Mouse (Mus musculus): Measurements from ENCODE around the gene D930048N14Rik. TPM values are rescaled to one million over a fixed set of nuclear protein-coding genes. Genes with fewer than 3 reads are reported as not detected.
A peak's percentile ranks its signal among the peaks of the same experiment; 100 is the strongest.
"Not testable (repeated sequence)": the region's sequence is repeated elsewhere in the genome, so short reads cannot be mapped to it uniquely, and the experiment has no call there.

The D930048N14Rik gene
- polyA plus RNA-seq (2015; fragmentation: Nextera tagmentation; extraction: Ambion mirVana): 0.22 and 0.26 TPM in 2 replicates

DNA sequence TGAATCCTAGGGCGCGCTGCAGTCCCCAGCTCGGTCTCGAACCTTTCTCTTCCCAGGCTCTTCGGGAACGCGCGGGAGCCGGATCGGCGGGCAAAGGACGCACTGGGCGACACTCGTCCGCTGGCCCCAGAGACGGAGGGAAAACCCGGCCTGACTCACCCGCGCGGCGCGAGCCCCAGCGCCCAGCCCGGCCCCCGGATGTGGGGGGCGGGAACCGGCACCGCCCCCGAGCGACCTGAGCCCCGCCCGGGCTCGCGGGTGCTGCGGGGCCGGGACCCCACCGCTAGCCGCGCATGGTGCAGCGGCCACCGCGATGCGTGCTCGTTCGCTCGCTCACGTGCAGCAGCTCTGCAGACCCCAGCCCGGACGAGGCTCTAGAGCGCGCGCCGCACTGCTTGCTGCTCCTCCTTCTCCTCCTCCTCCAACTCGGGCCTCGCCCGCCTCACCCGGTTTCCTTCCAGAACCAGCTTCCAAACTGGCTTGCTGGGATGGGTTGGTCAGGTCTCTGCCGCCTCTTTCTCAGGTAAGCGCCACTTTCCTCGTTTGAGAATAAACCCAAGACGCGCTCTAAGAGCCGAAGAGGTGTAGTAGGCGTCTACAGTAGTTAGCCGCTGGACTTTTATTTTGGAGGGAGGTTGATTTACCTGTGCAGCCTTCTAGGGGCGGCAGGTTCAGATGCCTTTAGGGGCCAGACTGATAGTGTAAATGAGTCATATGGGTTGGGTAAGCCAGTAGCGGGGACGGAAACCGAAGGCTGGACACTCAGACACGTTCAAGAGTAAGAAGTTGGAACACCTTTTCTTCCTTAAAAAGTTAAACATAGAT, at the start of gene D930048N14Rik, which contains the start of gene N4bp3:
Gene D930048N14Rik, plus strand, starts transcription at position 264 of the 825 bp plus-strand sequence.
Gene N4bp3, minus strand, starts transcription at position 152 of the 825 bp plus-strand sequence.
- Histone ChIP-seq H3K4me3 (replicated peaks) (peak within 1 kb of the TSS; percentile 58), H3K4me2 (replicated peaks) (peak within 1 kb of the TSS; percentile 90), H3K9ac (replicated peaks) (peak within 1 kb of the TSS; percentile 67), H3K36me3 (no peaks in the 10 kb centered on the region), H3K27ac (no peak within 1 kb of the TSS), H3K4me1 (replicated peaks) (peaks cover 31% of the 10 kb centered on the region), H3K27me3 (peaks cover 24% of the 10 kb centered on the region), H3K9me3 (no peaks in the 10 kb centered on the region)
- peak; percentile 78 for ATAC-seq
- under 1% methylated on average over 70 of the region's 70 CpGs for WGBS

DNA sequence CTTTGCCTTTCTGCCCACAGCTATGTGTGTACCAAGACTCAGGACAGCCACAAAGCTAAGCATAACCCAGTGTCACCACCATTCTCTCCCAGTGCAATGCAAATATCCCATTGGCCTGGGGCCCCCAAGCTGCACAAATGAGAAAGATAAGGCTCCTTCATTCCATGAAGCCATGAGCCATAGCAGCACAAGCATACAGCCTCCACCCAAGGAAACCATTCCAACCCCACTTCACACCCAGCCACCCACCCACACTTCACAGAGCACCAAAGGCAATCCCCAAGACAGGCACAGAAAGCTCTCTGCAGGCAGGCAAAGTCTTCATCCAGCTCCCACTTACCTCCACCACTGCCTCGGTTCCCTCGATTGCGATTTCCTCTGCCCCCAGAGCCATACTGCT, 48.5 kb upstream of the D930048N14Rik start:
- 93% methylated on average over 3 of the region's 3 CpGs for WGBS
- Histone ChIP-seq H3K9me3 (no peaks in the 10 kb centered on the region), H3K27me3 (no peaks in the 10 kb centered on the region), H3K27ac (no peak overlapping the region), H3K4me2 (replicated peaks) (no peak overlapping the region; the same call in 1 of the 2 replicates), H3K9ac (replicated peaks) (0 out of 2 replicates have a peak overlapping the region, but pooled peaks have one; percentile 7), H3K4me1 (replicated peaks) (peaks cover 56% of the 10 kb centered on the region), H3K36me3 (peaks cover 79% of the 10 kb centered on the region), H3K4me3 (replicated peaks) (no peak overlapping the region)
- ATAC-seq: no peak

GRCm38 (mm10) chr11:51605602-51606446, 44.9 kb upstream of the D930048N14Rik start:
- WGBS: under 1% methylated on average over 63 of the region's 81 CpGs
- peak; percentile 60 for ATAC-seq
- peak overlapping the region; percentile 100 for H3K9ac ChIP-seq (replicated peaks)
- H3K27ac ChIP-seq: peak overlapping the region; percentile 97
- H3K9me3 ChIP-seq: no peaks in the 10 kb centered on the region
- H3K36me3 ChIP-seq: peaks cover 44% of the 10 kb centered on the region
- H3K27me3 ChIP-seq: no peaks in the 10 kb centered on the region
- H3K4me2 ChIP-seq (replicated peaks): peak overlapping the region; percentile 97
- peak overlapping the region; percentile 97 for H3K4me3 ChIP-seq (replicated peaks)
- peaks cover 52% of the 10 kb centered on the region for H3K4me1 ChIP-seq (replicated peaks)

GRCm38 (mm10) chr11:51606447-51607095, 44.2 kb upstream of the D930048N14Rik start, which contains the start of gene Hnrnpab:
TSS of gene Hnrnpab (minus strand) at chr11:51606847.
- Histone ChIP-seq H3K27ac (peak within 1 kb of the TSS; percentile 97), H3K4me2 (replicated peaks) (peak within 1 kb of the TSS; percentile 97), H3K4me1 (replicated peaks) (peaks cover 47% of the 10 kb centered on the region), H3K4me3 (replicated peaks) (peak within 1 kb of the TSS; percentile 97), H3K36me3 (peaks cover 36% of the 10 kb centered on the region), H3K9me3 (no peaks in the 10 kb centered on the region), H3K9ac (replicated peaks) (peak within 1 kb of the TSS; percentile 100), H3K27me3 (no peaks in the 10 kb centered on the region)
- ATAC-seq: peak; percentile 94
- under 1% methylated on average over 81 of the region's 91 CpGs for WGBS

DNA sequence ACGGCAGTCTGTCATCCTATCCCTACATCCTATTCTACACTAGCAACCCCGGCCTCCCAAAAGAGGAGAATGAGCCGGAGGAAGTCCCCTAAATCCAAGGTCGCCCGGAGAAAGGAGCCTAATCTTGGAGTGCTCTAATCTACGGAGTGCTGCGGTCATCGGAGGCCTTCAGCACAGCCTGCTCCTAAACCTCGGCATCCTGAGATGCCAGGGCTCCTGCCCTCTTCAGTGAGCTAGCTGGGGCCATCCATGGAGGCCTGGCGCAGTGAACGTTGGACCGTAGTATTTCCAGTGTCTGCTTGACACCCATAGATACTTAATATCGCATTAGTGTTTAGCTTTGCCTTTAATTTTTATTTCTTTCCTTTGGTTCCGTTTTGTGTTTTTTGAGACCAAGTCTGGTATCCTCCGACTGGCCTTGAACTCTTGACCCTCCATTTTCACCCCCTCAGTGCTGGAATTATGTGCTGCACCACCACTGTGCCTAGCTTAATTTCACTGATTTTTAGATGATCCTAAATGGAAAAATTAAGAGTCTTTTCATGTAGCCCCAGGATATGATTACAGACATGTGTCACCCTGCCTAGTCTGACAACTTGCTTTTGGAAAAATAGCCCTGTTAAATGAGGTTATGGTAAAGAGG, 43.5 kb upstream of the D930048N14Rik start:
- Histone ChIP-seq H3K9me3 (no peaks in the 10 kb centered on the region), H3K36me3 (peaks cover 30% of the 10 kb centered on the region), H3K27me3 (no peaks in the 10 kb centered on the region), H3K4me1 (replicated peaks) (peaks cover 41% of the 10 kb centered on the region), H3K9ac (replicated peaks) (peak overlapping the region; percentile 87), H3K4me3 (replicated peaks) (peak overlapping the region; percentile 97), H3K27ac (peak overlapping the region; percentile 97), H3K4me2 (replicated peaks) (peak overlapping the region; percentile 77)
- 13% methylated on average over 15 of the region's 15 CpGs for WGBS
- peak; percentile 74 for ATAC-seq

- Histone ChIP-seq H3K27ac (no peak overlapping the region), H3K36me3 (peaks cover 8% of the 10 kb centered on the region), H3K4me1 (replicated peaks) (peaks cover 19% of the 10 kb centered on the region), H3K27me3 (no peaks in the 10 kb centered on the region), H3K9me3 (no peaks in the 10 kb centered on the region), H3K4me2 (replicated peaks) (no peak overlapping the region), H3K9ac (replicated peaks) (no peak overlapping the region), H3K4me3 (replicated peaks) (no peak overlapping the region)
- WGBS: 85% methylated on average over 3 of the region's 3 CpGs
- no peak for ATAC-seq
Measured at GRCm38 (mm10) chr11:51609266-51609909, 41.4 kb upstream of the D930048N14Rik start.

GRCm38 (mm10) chr11:51609940-51610339, 40.8 kb upstream of the D930048N14Rik start:
- H3K4me2 ChIP-seq (replicated peaks); H3K36me3 ChIP-seq; ATAC-seq; H3K27me3 ChIP-seq; H3K9ac ChIP-seq (replicated peaks); H3K27ac ChIP-seq; H3K4me3 ChIP-seq (replicated peaks); H3K9me3 ChIP-seq: not testable (repeated sequence)
- 90% methylated on average over 5 of the region's 5 CpGs for WGBS
- H3K4me1 ChIP-seq (replicated peaks): peaks cover 13% of the 10 kb centered on the region

GRCm38 (mm10) chr11:51614256-51614655, 36.5 kb upstream of the D930048N14Rik start:
- Histone ChIP-seq H3K4me1 (replicated peaks) (peaks cover 10% of the 10 kb centered on the region), H3K9me3 (no peaks in the 10 kb centered on the region), H3K4me2 (replicated peaks) (no peak overlapping the region), H3K9ac (replicated peaks) (no peak overlapping the region), H3K27ac (no peak overlapping the region), H3K27me3 (0 out of 2 replicates have a peak, but pooled peaks cover 5% of the 10 kb centered on the region), H3K36me3 (no peaks in the 10 kb centered on the region), H3K4me3 (replicated peaks) (no peak overlapping the region)
- WGBS: 84% methylated on average over 8 of the region's 8 CpGs
- ATAC-seq: no peak

- Histone ChIP-seq H3K9ac (replicated peaks) (peak overlapping the region; percentile 53), H3K4me2 (replicated peaks) (peak overlapping the region; percentile 54), H3K4me1 (replicated peaks) (peaks cover 12% of the 10 kb centered on the region), H3K27me3 (0 out of 2 replicates have a peak, but pooled peaks cover 5% of the 10 kb centered on the region), H3K9me3 (no peaks in the 10 kb centered on the region), H3K4me3 (replicated peaks) (peak overlapping the region; percentile 32), H3K27ac (no peak overlapping the region), H3K36me3 (no peaks in the 10 kb centered on the region)
- no peak for ATAC-seq
- WGBS: 60% methylated on average over 7 of the region's 7 CpGs
Measured at GRCm38 (mm10) chr11:51615129-51615528, 35.6 kb upstream of the D930048N14Rik start.

- WGBS: 2% methylated on average over 14 of the region's 14 CpGs
- no peaks in the 10 kb centered on the region for H3K9me3 ChIP-seq
- H3K9ac ChIP-seq (replicated peaks): peak overlapping the region; percentile 53
- H3K4me2 ChIP-seq (replicated peaks): peak overlapping the region; percentile 54
- H3K27ac ChIP-seq: peak overlapping the region; percentile 31; the same call in 1 of the 2 replicates
- H3K27me3 ChIP-seq: 0 out of 2 replicates have a peak, but pooled peaks cover 5% of the 10 kb centered on the region
- 0 out of 2 replicates have a peak, but pooled peaks have one; percentile 9 for ATAC-seq
- no peaks in the 10 kb centered on the region for H3K36me3 ChIP-seq
- peaks cover 17% of the 10 kb centered on the region for H3K4me1 ChIP-seq (replicated peaks)
- H3K4me3 ChIP-seq (replicated peaks): peak overlapping the region; percentile 32
Measured at GRCm38 (mm10) chr11:51615601-51616000, 35.2 kb upstream of the D930048N14Rik start.
